9 mouse cellular contexts compared by ENCODE assay signal in genomic region chr6:28975106-28975505, GRCm38 (mm10).
A peak's percentile ranks its signal among the peaks of the same experiment; 100 is the strongest.
DNase-seq lines count a peak whose midpoint lies in the region; ATAC-seq and TF ChIP-seq lines count a peak whose summit lies in the region.
"Had no signal": no experiment of that assay in that cellular context is flagged by ENCODE, and none has a peak within 500 bp of the region (broad histone marks: within the 10 kb centered on the region; RNA-seq: fewer than 3 reads in every experiment).

No protein-coding gene starts in this region.

- TF ChIP-seq POLR2A in kidney, adult 2 months (IDR thresholded peaks at IDR 0.05; ENCODE audit: low read depth, low read length) = no peak

- no peak overlapping the region for H3K4me2 ChIP-seq in kidney, embryonic 16.5 days (replicated peaks; ENCODE audit: low read depth, low read length)

- peak; percentile 85 for DNase-seq in kidney, adult 2 months
- DNase-seq in adrenal gland, adult 8-10 months = peak; percentile 54
- peak; percentile 94 for DNase-seq in cerebellum, adult 11 months
- peak; percentile 70 to 72 for DNase-seq in kidney, postnatal 36 days
- no peak for DNase-seq in B cell, adult 2 months
- DNase-seq in retina, embryonic 14.5 days (ENCODE audit: low spot score) = no peak

- no peaks in the 10 kb centered on the region for H3K27me3 ChIP-seq in kidney, adult 2 months (replicated peaks; ENCODE audit: control insufficient read depth, insufficient read depth, low read length)
- peaks cover 8% of the 10 kb centered on the region; the same call in 1 of the 2 replicates for H3K27me3 ChIP-seq in kidney, embryonic 16.5 days (ENCODE audit: insufficient read depth, low read length)

- no peak overlapping the region for H3K27ac ChIP-seq in kidney, adult 2 months (ENCODE audit: insufficient read depth, low read depth, low read length)
- no peak overlapping the region for H3K27ac ChIP-seq in kidney, embryonic 16.5 days (ENCODE audit: low read length)

- H3K4me1 ChIP-seq in kidney, adult 2 months (ENCODE audit: control insufficient read depth, insufficient read depth, low read length) = 0 out of 2 replicates have a peak, but pooled peaks cover 2% of the 10 kb centered on the region
- H3K4me1 ChIP-seq in kidney, embryonic 16.5 days (ENCODE audit: insufficient read depth, low read length) = peaks cover 1% of the 10 kb centered on the region; the same call in 1 of the 2 replicates

- no peak overlapping the region for H3K4me3 ChIP-seq in kidney, adult 2 months (ENCODE audit: insufficient read depth, low read depth, low read length)
- H3K4me3 ChIP-seq in kidney, embryonic 16.5 days (ENCODE audit: low read length) = no peak overlapping the region

- H3K36me3 ChIP-seq in kidney, adult 2 months (ENCODE audit: control insufficient read depth, insufficient read depth, low read length) = no peaks in the 10 kb centered on the region
- no peaks in the 10 kb centered on the region for H3K36me3 ChIP-seq in kidney, embryonic 16.5 days (ENCODE audit: insufficient read depth, low read length)

- WGBS in kidney, adult 2 months = 79% methylated on average over 1 of the region's 1 CpGs
- 91% methylated on average over 1 of the region's 1 CpGs for WGBS in kidney, embryonic 16.5 days

- peak; percentile 34 for TF ChIP-seq CTCF in kidney, adult 2 months (conservative IDR thresholded peaks at IDR 0.05; ENCODE audit: insufficient read depth, insufficient read length, low read depth, low read length)

- H3K9me3 ChIP-seq in kidney, embryonic 16.5 days (ENCODE audit: low read length) = no peaks in the 10 kb centered on the region

- no peak for ATAC-seq in kidney, embryonic 16.5 days (ENCODE audit: low FRiP score, low TSS enrichment)
- ATAC-seq: midbrain, embryonic 16.5 days; Patski had no signal

- no peak overlapping the region for H3K9ac ChIP-seq in kidney, embryonic 16.5 days (replicated peaks; ENCODE audit: low read length)

Comparison
In these comparisons a context has a peak if more than half of its experiments do, and no peak if none do; other contexts are left out.
1. DNase-seq: peak in kidney, adult 2 months (single experiment), adrenal gland, adult 8-10 months (single experiment), cerebellum, adult 11 months (single experiment) and kidney, postnatal 36 days (2 of 2); none in B cell, adult 2 months (0 of 2) and retina, embryonic 14.5 days (single experiment).